Mouse (Mus musculus) CH12.LX (cell line): ENCODE measurements around the gene Rnf128.

Experiments used
- CHD2 ChIP-seq: IDR thresholded peaks from 2 replicates; pipeline ENCODE4 v1.6.1; 2011; ENCODE audit warnings: low read length, improper control_type of control experiment
- CTCF ChIP-seq, 2 experiments: IDR thresholded peaks in 1 of 2; conservative IDR thresholded peaks in 1 of 2; 2 replicates each; pipeline ENCODE4 v1.5.1; 2011 to 2012; ENCODE audit warnings: low read depth in 2 of 2, low read length in 2 of 2, improper control_type of control experiment in 1 of 2, inconsistent platforms in 1 of 2, mild to moderate bottlenecking in 1 of 2, moderate library complexity in 1 of 2
- E2F4 ChIP-seq: IDR thresholded peaks from 2 replicates; pipeline ENCODE4 v1.6.1; 2011; ENCODE audit warnings: low read depth, low read length, improper control_type of control experiment; ENCODE audit not compliant: insufficient replicate concordance
- EP300 ChIP-seq: IDR thresholded peaks from 2 replicates; pipeline ENCODE4 v1.6.1; 2011; ENCODE audit warnings: low read length, improper control_type of control experiment
- ETS1 ChIP-seq: conservative IDR thresholded peaks from 2 replicates; pipeline ENCODE4 v1.6.1; 2012; ENCODE audit warnings: low read depth, mild to moderate bottlenecking, inconsistent platforms, low read length, improper control_type of control experiment, moderate library complexity
- KAT2A ChIP-seq: IDR thresholded peaks from 2 replicates; pipeline ENCODE4 v1.6.1; 2012; ENCODE audit warnings: low read length, improper control_type of control experiment, inconsistent platforms; ENCODE audit not compliant: insufficient replicate concordance
- MAZ ChIP-seq: IDR thresholded peaks from 2 replicates; pipeline ENCODE4 v1.6.1; 2012; ENCODE audit warnings: low read depth, mild to moderate bottlenecking, inconsistent platforms, low read length, improper control_type of control experiment, moderate library complexity
- POLR2A ChIP-seq: IDR thresholded peaks from 2 replicates; pipeline ENCODE4 v1.6.1; 2011; ENCODE audit warnings: low read depth, mild to moderate bottlenecking, improper control_type of control experiment, low read length
- USF1 ChIP-seq: IDR thresholded peaks from 2 replicates; pipeline ENCODE4 v1.6.1; 2014; ENCODE audit warnings: low read depth, mild to moderate bottlenecking, inconsistent platforms, low read length, improper control_type of control experiment
- ZC3H11A ChIP-seq: IDR thresholded peaks from 2 replicates; pipeline ENCODE4 v1.6.1; 2012; ENCODE audit warnings: low read depth, mild to moderate bottlenecking, inconsistent platforms, low read length, improper control_type of control experiment
- ZKSCAN1 ChIP-seq: IDR thresholded peaks from 2 replicates; pipeline ENCODE4 v1.6.1; 2012; ENCODE audit warnings: low read depth, inconsistent platforms, low read length, improper control_type of control experiment, borderline replicate concordance
- ZMIZ1 ChIP-seq: IDR thresholded peaks from 2 replicates; pipeline ENCODE4 v1.6.1; 2012; ENCODE audit warnings: low read depth, mild to moderate bottlenecking, inconsistent platforms, low read length, improper control_type of control experiment
- ZNF384 ChIP-seq: IDR thresholded peaks from 2 replicates; pipeline ENCODE4 v1.6.1; 2012; ENCODE audit warnings: low read depth, low read length, improper control_type of control experiment, inconsistent platforms

DNA sequence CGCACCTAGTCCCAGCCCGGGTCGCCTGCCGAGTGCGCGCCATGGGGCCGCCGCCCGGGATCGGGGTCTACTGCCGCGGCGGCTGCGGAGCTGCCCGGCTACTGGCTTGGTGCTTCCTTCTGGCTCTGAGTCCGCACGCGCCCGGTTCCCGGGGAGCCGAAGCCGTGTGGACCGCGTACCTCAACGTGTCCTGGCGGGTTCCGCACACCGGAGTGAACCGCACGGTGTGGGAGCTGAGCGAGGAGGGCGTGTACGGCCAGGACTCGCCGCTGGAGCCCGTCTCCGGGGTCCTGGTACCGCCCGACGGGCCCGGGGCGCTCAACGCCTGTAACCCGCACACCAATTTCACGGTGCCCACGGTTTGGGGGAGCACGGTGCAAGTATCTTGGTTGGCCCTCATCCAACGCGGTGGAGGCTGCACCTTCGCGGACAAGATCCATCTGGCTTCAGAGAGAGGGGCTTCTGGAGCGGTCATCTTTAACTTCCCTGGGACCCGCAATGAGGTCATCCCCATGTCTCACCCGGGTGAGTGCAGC is 47.7 kb downstream of the Rnf128 start:
- no peak for TF ChIP-seq POLR2A
- TF ChIP-seq CTCF (conservative IDR thresholded peaks at IDR 0.05 in 1 of 2, IDR thresholded peaks at IDR 0.05 in 1 of 2; ENCODE audit: low read depth in 2 of 2, low read length in 2 of 2), result no peak
- no peak for TF ChIP-seq EP300
- no peak for TF ChIP-seq CHD2
- no peak for TF ChIP-seq E2F4
- TF ChIP-seq KAT2A, result no peak
- TF ChIP-seq ZC3H11A, result no peak
- no peak for TF ChIP-seq ZNF384
- no peak for TF ChIP-seq ZMIZ1
- no peak for TF ChIP-seq ETS1
- TF ChIP-seq ZKSCAN1, result no peak
- no peak for TF ChIP-seq MAZ
- no peak for TF ChIP-seq USF1
